Mouse (Mus musculus): Measurements from ENCODE around the gene Igsf3.

Igsf3 gene

DNA sequence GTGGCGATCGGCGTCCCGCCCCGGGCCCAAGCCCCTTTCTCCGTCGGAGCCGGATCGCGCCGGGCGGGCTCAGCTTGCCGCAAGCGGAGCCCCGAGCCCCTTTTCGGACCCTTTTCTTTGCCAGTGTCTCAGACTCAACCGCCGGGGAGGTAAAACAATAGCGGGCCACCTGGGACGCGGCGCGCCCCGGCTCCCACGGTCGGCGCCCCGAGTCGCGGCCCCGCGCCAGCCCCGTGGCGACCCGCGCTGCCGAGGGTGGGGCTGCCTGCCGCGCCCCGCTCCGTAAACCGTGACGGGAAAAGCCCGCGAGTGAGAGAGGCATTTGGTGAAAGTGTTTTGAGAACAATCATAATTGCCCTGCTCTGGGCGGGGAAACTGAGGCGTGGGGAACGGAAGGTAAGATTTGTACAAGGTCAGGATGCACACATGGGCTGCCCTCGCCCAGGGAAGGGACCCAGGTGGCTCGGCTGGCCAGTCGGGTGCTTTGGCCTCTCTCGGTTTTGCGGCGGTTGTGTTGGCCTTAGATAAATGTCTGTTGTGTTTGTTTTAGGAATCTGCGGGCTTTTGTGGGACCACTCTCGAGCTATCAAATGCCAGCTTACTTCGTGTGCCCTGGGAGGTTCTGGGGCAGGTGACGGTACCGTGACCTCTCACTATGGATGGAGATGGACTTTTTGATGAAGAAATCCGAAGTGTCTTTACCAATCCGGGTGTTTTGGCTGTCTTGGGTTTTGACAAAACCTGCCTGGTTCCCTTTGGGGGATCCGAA, 557 bp downstream of the Igsf3 start:
- no peak for DNase-seq

DNA sequence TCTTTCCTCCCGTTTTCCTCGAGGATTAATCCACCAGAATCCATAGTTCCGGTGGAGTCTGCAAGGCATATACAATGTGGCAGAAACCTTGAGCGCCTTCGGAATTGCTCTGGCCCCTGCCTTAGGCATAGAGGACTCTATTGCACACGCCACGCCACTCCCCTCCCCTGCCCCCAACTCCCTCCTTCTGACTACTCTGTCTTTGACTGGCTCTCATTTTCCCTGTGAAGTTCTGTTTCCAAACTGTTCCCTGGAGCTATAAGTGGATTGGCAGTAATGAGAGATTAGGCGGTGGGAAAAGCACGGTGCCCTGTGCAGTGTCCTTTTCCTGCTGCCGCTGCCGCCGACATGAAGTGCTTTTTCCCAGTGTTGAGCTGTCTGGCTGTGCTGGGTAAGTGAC, 1.2 kb downstream of the Igsf3 start:
- DNase-seq: no peak

- DNase-seq: no peak
These were observed 2.9 kb downstream of the Igsf3 start for GRCm38 (mm10) chr3:101379789-101380188.

DNA sequence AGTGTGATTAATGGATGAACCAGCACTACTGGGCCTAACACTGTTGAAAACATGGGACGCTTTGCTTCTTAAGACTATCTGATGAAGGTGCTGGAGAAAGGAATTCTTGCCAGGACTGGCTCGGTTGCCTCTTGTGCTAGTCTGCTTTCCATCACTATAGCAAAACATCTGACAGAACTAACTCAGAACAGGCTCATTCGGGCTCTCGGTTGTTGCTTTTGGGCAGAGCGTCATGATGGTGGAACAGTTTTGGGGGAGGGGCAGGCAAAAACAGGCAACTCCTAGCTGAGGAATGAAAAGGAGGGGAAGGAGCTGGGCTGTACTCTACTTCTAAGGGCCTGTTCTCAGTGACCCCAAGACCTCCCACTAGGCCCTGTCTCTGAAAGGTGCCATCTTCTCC, 4.8 kb downstream of the Igsf3 start:
- no peak for DNase-seq

GRCm38 (mm10) chr3:101382751-101383150, 5.9 kb downstream of the Igsf3 start:
- DNase-seq: no peak

GRCm38 (mm10) chr3:101386430-101387016, 9.6 kb downstream of the Igsf3 start:
- no peak for DNase-seq

DNA sequence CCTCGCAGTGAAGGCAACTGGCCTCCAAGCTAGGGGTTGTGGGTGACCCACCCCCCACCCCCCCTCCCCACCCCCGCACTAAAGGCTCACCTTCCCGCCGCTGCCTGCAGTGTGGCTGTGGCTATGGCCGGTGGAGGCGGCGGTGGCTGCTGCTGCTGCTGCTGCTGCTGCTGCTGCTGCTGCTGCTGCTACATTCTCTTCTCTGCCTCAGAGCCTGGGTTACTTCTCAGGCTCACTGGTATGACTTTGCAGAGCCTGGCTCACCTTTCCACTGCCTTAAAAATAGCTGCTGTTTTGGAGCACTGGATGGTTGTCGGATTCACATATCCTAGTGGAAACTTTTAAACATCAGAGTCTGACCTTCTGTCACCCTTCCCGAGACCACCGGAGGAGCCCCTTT, 11.0 kb downstream of the Igsf3 start:
- DNase-seq: no peak

DNA sequence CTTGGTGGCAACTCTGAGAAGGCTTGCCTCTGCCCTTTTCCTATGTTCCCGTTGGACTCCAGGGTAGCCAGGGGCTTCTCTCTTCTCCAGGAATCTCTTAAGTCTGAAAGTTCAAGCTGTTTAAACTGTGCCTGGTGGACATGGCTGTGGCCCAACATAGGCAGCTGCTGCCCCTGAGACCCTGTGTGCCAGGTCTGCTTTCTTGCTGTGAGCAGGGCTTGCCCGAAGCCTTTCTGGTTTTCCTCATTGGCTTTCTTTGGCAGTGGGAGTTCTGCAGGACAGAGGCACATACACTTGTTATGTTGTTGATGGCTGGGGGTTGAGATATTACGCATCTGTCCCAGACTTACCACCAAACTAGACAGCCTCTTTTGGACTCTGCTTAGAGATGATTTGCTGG, 12.7 kb downstream of the Igsf3 start:
- DNase-seq: no peak

- DNase-seq: no peak
These were observed 13.6 kb downstream of the Igsf3 start for GRCm38 (mm10) chr3:101390472-101390871.

DNA sequence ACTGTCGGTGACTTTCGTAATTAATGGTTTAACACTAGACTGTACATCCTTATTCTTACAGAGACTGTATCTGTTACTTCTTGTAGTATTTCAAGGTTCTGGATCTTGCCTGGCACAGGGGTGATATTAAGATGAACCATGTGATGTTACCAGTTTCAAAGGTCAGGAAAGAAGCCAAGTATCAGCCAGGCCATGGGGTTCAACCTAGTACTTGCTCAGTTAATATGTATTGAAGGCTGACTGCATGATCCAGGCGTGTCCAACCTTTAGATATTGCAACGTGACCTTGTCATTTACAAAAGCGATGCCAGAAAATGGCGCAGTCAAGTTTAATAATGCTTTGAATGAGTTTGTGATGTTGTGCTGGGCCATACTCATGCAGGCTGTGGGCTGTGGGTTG, 15.1 kb downstream of the Igsf3 start:
- no peak for DNase-seq

- no peak for DNase-seq
These were observed 16.3 kb downstream of the Igsf3 start for GRCm38 (mm10) chr3:101393103-101393644.

- no peak for DNase-seq
These were observed 17.0 kb downstream of the Igsf3 start for GRCm38 (mm10) chr3:101393659-101394539.

- no peak for DNase-seq
These were observed 18.5 kb downstream of the Igsf3 start for GRCm38 (mm10) chr3:101395341-101395740.

DNA sequence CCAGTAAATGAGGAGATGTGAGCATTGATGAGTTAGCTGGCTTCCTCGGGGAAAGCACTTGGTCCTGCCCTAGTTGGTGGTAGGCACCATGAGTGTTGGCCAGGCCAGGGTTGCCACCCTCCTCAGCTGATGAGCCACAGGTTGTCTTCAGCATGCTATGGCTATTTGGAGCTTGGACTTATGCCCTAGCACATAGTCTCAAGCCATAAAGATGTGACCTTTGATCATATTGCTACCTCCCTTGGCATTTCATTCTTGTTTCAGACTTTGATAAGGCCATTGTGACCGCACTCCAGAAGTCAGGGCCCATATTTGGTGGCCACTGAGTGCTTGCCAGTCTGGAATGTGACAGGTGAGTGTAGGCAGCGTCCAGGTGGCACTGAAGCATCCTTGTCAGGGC, 19.2 kb downstream of the Igsf3 start:
- no peak for DNase-seq

- no peak for DNase-seq
These were observed 19.9 kb downstream of the Igsf3 start for GRCm38 (mm10) chr3:101396726-101397263.

- DNase-seq: no peak
These were observed 20.5 kb downstream of the Igsf3 start for GRCm38 (mm10) chr3:101397422-101397821.

GRCm38 (mm10) chr3:101398071-101398786, 21.3 kb downstream of the Igsf3 start:
- DNase-seq: no peak

GRCm38 (mm10) chr3:101398877-101399276, 22.0 kb downstream of the Igsf3 start:
- DNase-seq: no peak

- DNase-seq: no peak
These were observed 24.6 kb downstream of the Igsf3 start for GRCm38 (mm10) chr3:101401501-101401900.

DNA sequence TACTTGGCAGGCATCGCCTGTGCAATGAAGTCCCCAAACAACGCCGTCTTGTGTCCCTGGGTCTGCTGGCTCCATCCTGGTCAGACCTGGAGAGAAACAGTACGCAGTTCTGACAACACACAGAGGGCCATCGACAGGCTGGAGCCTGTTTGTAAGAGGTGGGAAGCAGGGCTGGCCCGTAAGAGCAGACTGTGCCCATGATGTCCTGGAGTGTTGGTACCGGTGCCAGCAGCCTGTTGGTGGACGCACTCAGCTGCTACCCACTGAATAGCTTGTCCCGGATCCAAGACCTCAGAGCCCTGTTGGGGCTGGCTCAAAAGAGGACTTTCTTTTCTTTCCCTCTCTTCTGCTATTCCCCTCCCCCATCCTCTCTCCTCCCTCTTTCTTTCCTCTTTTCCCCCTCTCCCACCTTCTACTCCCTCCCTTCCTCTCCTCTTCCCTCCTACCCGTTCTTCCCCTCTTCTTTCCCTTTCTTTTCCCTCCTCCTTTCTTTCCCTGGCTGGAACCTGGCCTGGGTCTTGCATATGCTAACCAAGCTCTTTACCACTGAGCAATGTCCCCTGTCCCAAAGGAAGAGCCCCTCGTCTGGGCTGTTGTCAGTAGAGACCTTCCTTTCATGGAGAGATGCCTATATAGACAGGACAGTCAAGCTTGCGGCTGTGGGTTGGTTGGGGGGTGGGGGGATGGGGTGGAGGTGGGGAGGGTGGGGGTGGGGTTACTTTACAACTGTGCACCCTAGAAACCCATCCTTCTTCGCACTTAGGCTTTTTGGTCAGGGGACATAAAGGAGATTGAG, 27.9 kb downstream of the Igsf3 start:
- DNase-seq: no peak

DNA sequence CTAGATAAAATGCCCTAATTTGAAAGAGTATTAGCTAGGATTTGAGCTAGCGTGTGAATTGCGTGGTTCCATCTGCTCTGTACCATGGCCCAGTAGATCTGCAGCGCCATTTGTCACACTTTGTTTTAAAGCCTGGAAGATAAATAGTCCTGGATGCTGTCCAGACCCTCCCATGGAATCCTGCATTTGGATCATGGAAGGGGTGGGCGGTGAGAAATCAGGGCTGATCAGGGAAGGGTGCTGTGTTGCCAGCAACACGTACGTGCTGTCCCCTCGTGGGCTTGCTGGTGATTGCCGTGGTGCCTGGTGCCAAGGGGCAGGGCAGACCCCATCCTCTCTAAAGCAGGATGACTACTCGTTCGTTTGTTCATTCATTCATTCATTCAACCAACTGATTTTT, 28.6 kb downstream of the Igsf3 start:
- no peak for DNase-seq

DNA sequence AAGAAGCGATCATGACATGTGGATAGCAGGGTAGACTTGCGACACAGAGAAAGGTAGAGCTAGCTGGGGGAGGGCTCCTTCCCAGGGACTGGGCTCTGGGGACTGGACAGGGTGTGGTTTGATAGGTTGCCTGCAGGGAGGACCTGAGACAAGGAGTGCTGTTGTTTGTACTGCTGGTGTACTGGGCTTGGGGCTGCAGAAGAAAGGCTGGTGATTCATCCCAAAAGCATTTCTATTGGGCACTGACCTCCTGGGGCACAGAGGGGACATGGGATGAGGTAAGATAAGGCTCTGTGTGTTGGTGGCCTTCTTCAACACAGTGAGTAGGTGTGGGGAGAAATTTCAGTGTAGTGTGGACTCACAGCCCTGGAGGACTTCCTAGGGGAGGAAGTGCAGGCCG, 29.2 kb downstream of the Igsf3 start:
- DNase-seq: no peak
